Mouse (Mus musculus) kidney, postnatal 0 days (tissue): ENCODE data around the gene Lsamp. TPM values are rescaled to one million over a fixed set of nuclear protein-coding genes. Genes with fewer than 3 reads are reported as not detected.

Experiments
- ATAC-seq: fragments of 200-750 bp; cut with Nextera tagmentation; replicated peaks from 2 replicates; pipeline ENCODE4 v1.8.0; 2017; ENCODE audit warnings: low read depth, moderate number of reproducible peaks, moderate TSS enrichment, moderate library complexity; ENCODE audit not compliant: low FRiP score
- DNase-seq: peaks from one replicate; pipeline ENCODE4 v3.0.0-alpha.2; 2016; ENCODE audit warnings: low spot score
- H3K27ac ChIP-seq: fragments of 300-500 bp; sonication (generic); 2 replicates; pipeline ENCODE4 v1.5.1; 2014; ENCODE audit warnings: mild to moderate bottlenecking
- H3K27me3 ChIP-seq: fragments of 300-500 bp; sonication (generic); 2 replicates; pipeline ENCODE4 v1.6.1; 2014; ENCODE audit warnings: low read length, mixed read lengths; ENCODE audit not compliant: insufficient read depth
- H3K36me3 ChIP-seq: fragments of 300-500 bp; sonication (generic); 2 replicates; pipeline ENCODE4 v1.6.1; 2014; ENCODE audit warnings: low read length, mixed read lengths; ENCODE audit not compliant: insufficient read depth
- H3K4me1 ChIP-seq: fragments of 300-500 bp; sonication (generic); replicated peaks from 2 replicates; pipeline ENCODE4 v1.6.1; 2014; ENCODE audit warnings: antibody characterized with exemption, low read length, mixed read lengths; ENCODE audit not compliant: insufficient read depth
- H3K4me2 ChIP-seq: fragments of 300-500 bp; sonication (generic); 2 replicates; pipeline ENCODE4 v1.6.1; 2014; ENCODE audit warnings: mild to moderate bottlenecking, low read length, moderate library complexity, mixed read lengths
- H3K4me3 ChIP-seq: fragments of 300-500 bp; sonication (generic); replicated peaks from 2 replicates; pipeline ENCODE4 v1.5.1; 2014; ENCODE audit warnings: low read depth, low read length
- H3K9ac ChIP-seq: fragments of 300-500 bp; sonication (generic); 2 replicates; pipeline ENCODE4 v1.6.1; 2014; ENCODE audit warnings: low read depth, low read length
- H3K9me3 ChIP-seq: fragments of 300-500 bp; sonication (generic); replicated peaks from 2 replicates; pipeline ENCODE4 v1.6.1; 2016; ENCODE audit warnings: low read length, inconsistent platforms, mixed read lengths
- CTCF ChIP-seq: IDR thresholded peaks from 2 replicates; pipeline ENCODE4 v1.5.1; 2016; ENCODE audit warnings: antibody characterized with exemption, low read depth, mild to moderate bottlenecking, moderate library complexity
- WGBS: fragments of 180-500 bp; shearing (Covaris S2); extraction: QIAGEN DNeasy Blood & Tissue Kit; methylation state at CpG from one replicate; pipeline ENCODE4 v1.1.7; 2014; 5-methylcytosine and 5-hydroxymethylcytosine counted together
- polyA plus RNA-seq: library from polyadenylated mRNA; unstranded; fragments of >200 nt; fragmentation: Nextera tagmentation; extraction: Ambion mirVana; gene quantifications from 2 replicates; pipeline ENCODE4 v1.2.1, GENCODE M21; 2015

The Lsamp gene
- polyA plus RNA-seq, 1 experiment from 2014 or later: 2.7 TPM

- Histone ChIP-seq H3K4me2 (no peak overlapping the region), H3K4me3 (no peak overlapping the region), H3K27me3 (no peaks in the 10 kb centered on the region), H3K27ac (no peak overlapping the region), H3K9ac (no peak overlapping the region), H3K36me3 (no peaks in the 10 kb centered on the region), H3K9me3 (no peaks in the 10 kb centered on the region), H3K4me1 (no peaks in the 10 kb centered on the region)
- 21% methylated on average over 2 of the region's 2 CpGs for WGBS
- TF ChIP-seq CTCF: no peak
- DNase-seq (peak; percentile 3), ATAC-seq (no peak)
These were observed 708.1 kb downstream of the Lsamp start for GRCm38 (mm10) chr16:40692292-40692691.

GRCm38 (mm10) chr16:40697253-40697652 is 713.1 kb downstream of the Lsamp start:
- no peak for TF ChIP-seq CTCF
- ATAC-seq (no peak), DNase-seq (peak; percentile 55)
- no peaks in the 10 kb centered on the region for H3K27me3 ChIP-seq
- no peaks in the 10 kb centered on the region for H3K9me3 ChIP-seq
- no peak overlapping the region for H3K27ac ChIP-seq
- H3K9ac ChIP-seq: no peak overlapping the region
- H3K36me3 ChIP-seq: no peaks in the 10 kb centered on the region
- H3K4me1 ChIP-seq: no peaks in the 10 kb centered on the region
- no peak overlapping the region for H3K4me3 ChIP-seq
- no peak overlapping the region for H3K4me2 ChIP-seq
- WGBS: 39% methylated on average over 3 of the region's 3 CpGs

GRCm38 (mm10) chr16:40708558-40708957 is 724.4 kb downstream of the Lsamp start:
- no peak overlapping the region for H3K4me2 ChIP-seq
- H3K4me3 ChIP-seq: no peak overlapping the region
- no peaks in the 10 kb centered on the region for H3K4me1 ChIP-seq
- no peak for ATAC-seq
- H3K9me3 ChIP-seq: no peaks in the 10 kb centered on the region
- no peaks in the 10 kb centered on the region for H3K36me3 ChIP-seq
- no peak for TF ChIP-seq CTCF
- no peak overlapping the region for H3K27ac ChIP-seq
- no peak overlapping the region for H3K9ac ChIP-seq
- no peaks in the 10 kb centered on the region for H3K27me3 ChIP-seq
- no peak for DNase-seq
- 61% methylated on average over 2 of the region's 2 CpGs for WGBS

- no peak for TF ChIP-seq CTCF
- 39% methylated on average over 4 of the region's 4 CpGs for WGBS
- H3K4me2 ChIP-seq: no peak overlapping the region
- no peak overlapping the region for H3K4me3 ChIP-seq
- H3K27me3 ChIP-seq: no peaks in the 10 kb centered on the region
- H3K9me3 ChIP-seq: no peaks in the 10 kb centered on the region
- ATAC-seq (no peak), DNase-seq (no peak)
- H3K9ac ChIP-seq: no peak overlapping the region
- no peak overlapping the region for H3K27ac ChIP-seq
- no peaks in the 10 kb centered on the region for H3K36me3 ChIP-seq
- no peaks in the 10 kb centered on the region for H3K4me1 ChIP-seq
These were observed 725.4 kb downstream of the Lsamp start for GRCm38 (mm10) chr16:40709574-40709973.

GRCm38 (mm10) chr16:40710068-40710467 is 725.9 kb downstream of the Lsamp start:
- Histone ChIP-seq H3K9ac (no peak overlapping the region), H3K36me3 (no peaks in the 10 kb centered on the region), H3K4me2 (no peak overlapping the region), H3K4me3 (no peak overlapping the region), H3K27ac (no peak overlapping the region), H3K4me1 (no peaks in the 10 kb centered on the region), H3K27me3 (no peaks in the 10 kb centered on the region), H3K9me3 (no peaks in the 10 kb centered on the region)
- DNase-seq (no peak), ATAC-seq (no peak)
- WGBS: 76% methylated on average over 3 of the region's 3 CpGs
- no peak for TF ChIP-seq CTCF

- Histone ChIP-seq H3K36me3 (no peaks in the 10 kb centered on the region), H3K27ac (no peak overlapping the region), H3K9me3 (no peaks in the 10 kb centered on the region), H3K27me3 (no peaks in the 10 kb centered on the region), H3K4me1 (no peaks in the 10 kb centered on the region), H3K4me2 (no peak overlapping the region), H3K9ac (no peak overlapping the region), H3K4me3 (no peak overlapping the region)
- no peak for DNase-seq
- whole genome bisulfite sequencing: 87% methylated on average over 5 of the region's 5 CpGs
- no peak for TF ChIP-seq CTCF
- ATAC-seq: no peak
These were observed 726.3 kb downstream of the Lsamp start for GRCm38 (mm10) chr16:40710491-40710890.

- no peak for TF ChIP-seq CTCF
- Histone ChIP-seq H3K4me2 (no peak overlapping the region), H3K4me3 (no peak overlapping the region), H3K27me3 (no peaks in the 10 kb centered on the region), H3K36me3 (no peaks in the 10 kb centered on the region), H3K4me1 (no peaks in the 10 kb centered on the region), H3K27ac (no peak overlapping the region), H3K9me3 (no peaks in the 10 kb centered on the region), H3K9ac (no peak overlapping the region)
- DNase-seq (no peak), ATAC-seq (no peak)
- WGBS: 17% methylated on average over 3 of the region's 3 CpGs
These were observed 729.6 kb downstream of the Lsamp start for GRCm38 (mm10) chr16:40713725-40714124.
